Mouse (Mus musculus) stomach, postnatal 0 days (tissue): ENCODE measurements around the gene Drg1. TPM values are rescaled to one million over a fixed set of nuclear protein-coding genes. Genes with fewer than 3 reads are reported as not detected.

Experiments used
- ATAC-seq: fragments of 200-750 bp; cut with Nextera tagmentation; 2 replicates; pipeline ENCODE4 v1.8.0; 2017; ENCODE audit not compliant: low FRiP score, low TSS enrichment
- DNase-seq: peaks from one replicate; pipeline ENCODE4 v3.0.0-alpha.2; 2016; ENCODE audit warnings: low spot score
- H3K27ac ChIP-seq: fragments of 300-500 bp; sonication (generic); replicated peaks from 2 replicates; pipeline ENCODE4 v1.5.1; 2014; ENCODE audit warnings: mild to moderate bottlenecking, control low read depth
- H3K27me3 ChIP-seq: fragments of 300-500 bp; sonication (generic); 2 replicates; pipeline ENCODE4 v1.6.1; 2014; ENCODE audit warnings: low read length; ENCODE audit not compliant: control insufficient read depth, insufficient read depth
- H3K36me3 ChIP-seq: fragments of 300-500 bp; sonication (generic); 2 replicates; pipeline ENCODE4 v1.6.1; 2014; ENCODE audit warnings: low read length, mixed read lengths; ENCODE audit not compliant: control insufficient read depth, insufficient read depth
- H3K4me1 ChIP-seq: fragments of 300-500 bp; sonication (generic); replicated peaks from 2 replicates; pipeline ENCODE4 v1.6.1; 2014; ENCODE audit warnings: antibody characterized with exemption; ENCODE audit not compliant: control insufficient read depth, insufficient read depth
- H3K4me2 ChIP-seq: fragments of 300-500 bp; sonication (generic); replicated peaks from 2 replicates; pipeline ENCODE4 v1.6.1; 2014; ENCODE audit warnings: low read depth, mild to moderate bottlenecking, control low read depth, moderate library complexity
- H3K4me3 ChIP-seq: fragments of 300-500 bp; sonication (generic); 2 replicates; pipeline ENCODE4 v1.5.1; 2014; ENCODE audit warnings: low read depth, low read length, control low read depth
- H3K9ac ChIP-seq: fragments of 300-500 bp; sonication (generic); 2 replicates; pipeline ENCODE4 v1.6.1; 2014; ENCODE audit warnings: mild to moderate bottlenecking, low read length, control low read depth, mixed read lengths
- H3K9me3 ChIP-seq: fragments of 300-500 bp; sonication (generic); 2 replicates; pipeline ENCODE4 v1.6.1; 2016; ENCODE audit warnings: low read length; ENCODE audit not compliant: control insufficient read depth
- CTCF ChIP-seq: IDR thresholded peaks from 2 replicates; pipeline ENCODE4 v1.5.1; 2016; ENCODE audit warnings: antibody characterized with exemption, low read depth, mild to moderate bottlenecking, moderate library complexity
- EP300 ChIP-seq: optimal IDR thresholded peaks from 2 replicates; pipeline ENCODE3; 2016; ENCODE audit warnings: antibody characterized with exemption
- WGBS: fragments of 180-500 bp; shearing (Covaris S2); extraction: QIAGEN DNeasy Blood & Tissue Kit; methylation state at CpG from one replicate; pipeline ENCODE4 v1.1.7; 2014; 5-methylcytosine and 5-hydroxymethylcytosine counted together
- polyA plus RNA-seq: library from polyadenylated mRNA; unstranded; fragments of >200 nt; fragmentation: Nextera tagmentation; extraction: Ambion mirVana; gene quantifications from 2 replicates; pipeline ENCODE4 v1.2.1, GENCODE M21; 2015

The Drg1 gene
- polyA plus RNA-seq, 1 experiment from 2014 or later = 109 TPM

DNA sequence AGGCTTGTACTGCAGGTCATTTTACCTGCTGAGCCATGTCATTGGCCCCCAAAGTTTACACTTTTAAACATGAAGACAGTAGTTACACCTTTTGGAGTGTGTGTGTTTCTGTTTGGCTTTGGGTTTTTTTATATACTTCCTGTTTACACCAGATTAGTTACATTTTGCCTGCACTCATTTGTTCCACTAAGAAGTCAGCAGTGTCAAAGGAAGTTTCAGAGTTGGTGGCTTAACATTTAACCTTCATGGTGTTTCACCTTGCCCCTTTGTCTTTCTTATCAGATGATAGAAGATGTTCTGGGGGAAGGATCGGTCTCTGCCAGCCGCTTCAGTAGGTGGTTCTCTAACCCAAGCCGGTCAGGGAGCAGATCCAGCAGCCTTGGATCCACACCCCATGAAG lies 39.1 kb downstream of the Drg1 start:
- no peaks in the 10 kb centered on the region for H3K4me1 ChIP-seq
- H3K4me3 ChIP-seq = no peak overlapping the region
- no peak overlapping the region for H3K27ac ChIP-seq
- no peak for DNase-seq
- no peak overlapping the region for H3K9ac ChIP-seq
- WGBS = 94% methylated on average over 3 of the region's 3 CpGs
- no peaks in the 10 kb centered on the region for H3K27me3 ChIP-seq
- TF ChIP-seq CTCF (no peak), EP300 (no peak)
- no peaks in the 10 kb centered on the region for H3K9me3 ChIP-seq
- H3K36me3 ChIP-seq = peaks cover 16% of the 10 kb centered on the region; the same call in 1 of the 2 replicates
- H3K4me2 ChIP-seq = no peak overlapping the region
- no peak for ATAC-seq

DNA sequence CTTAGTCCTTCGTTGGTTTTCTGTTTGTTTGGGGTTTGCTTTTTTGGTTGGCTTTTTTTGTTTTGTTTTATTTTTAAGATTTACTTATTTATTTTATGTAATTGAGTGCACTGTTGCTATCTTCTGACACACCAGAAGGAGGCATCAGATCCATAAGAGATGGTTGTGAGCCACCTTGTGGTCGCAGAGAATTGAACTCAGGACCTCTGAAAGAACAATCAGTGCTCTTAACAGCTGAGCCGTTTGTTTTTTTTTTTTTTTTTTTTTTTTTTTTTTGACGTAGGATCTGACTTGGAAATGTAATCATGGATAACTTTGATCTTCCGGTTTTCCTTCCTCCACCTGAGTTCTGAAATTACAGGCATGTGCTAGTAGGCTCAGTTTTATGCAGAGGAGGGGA lies 43.1 kb downstream of the Drg1 start:
- peaks cover 19% of the 10 kb centered on the region for H3K36me3 ChIP-seq
- 70% methylated on average over 5 of the region's 5 CpGs for WGBS

DNA sequence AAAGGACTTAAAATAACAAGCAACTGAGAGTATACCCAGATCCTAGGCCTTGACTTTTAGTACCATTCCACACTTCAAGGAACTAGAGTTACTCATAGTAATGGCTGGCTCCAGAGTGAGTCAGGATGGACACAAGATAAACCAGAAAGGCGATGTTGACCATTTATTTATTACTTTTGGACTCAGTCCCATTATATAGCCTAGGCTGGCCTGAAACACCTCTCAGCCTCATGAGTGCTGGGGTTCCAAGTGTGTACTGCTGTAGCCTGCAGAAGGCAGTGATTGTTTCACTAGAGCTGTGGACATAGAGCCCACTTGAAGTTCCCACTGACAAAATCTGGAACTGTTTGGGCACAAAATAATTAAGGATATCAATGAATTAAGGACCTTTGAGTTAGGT lies 53.7 kb downstream of the Drg1 start:
- Histone ChIP-seq H3K27ac (no peak overlapping the region), H3K27me3 (no peaks in the 10 kb centered on the region), H3K4me1 (no peaks in the 10 kb centered on the region), H3K9ac (no peak overlapping the region), H3K4me3 (no peak overlapping the region), H3K36me3 (peaks cover 9% of the 10 kb centered on the region), H3K9me3 (no peaks in the 10 kb centered on the region), H3K4me2 (no peak overlapping the region)
- TF ChIP-seq CTCF = no peak
- no peak for TF ChIP-seq EP300
- 75% methylated on average over 1 of the region's 1 CpGs for WGBS
- ATAC-seq = peak; percentile 83
- DNase-seq = no peak

More for the DNA sequence above, 43.1 kb downstream of the Drg1 start:
- no peaks in the 10 kb centered on the region for H3K27me3 ChIP-seq
- no peaks in the 10 kb centered on the region for H3K4me1 ChIP-seq
- H3K27ac ChIP-seq = no peak overlapping the region
- no peaks in the 10 kb centered on the region for H3K9me3 ChIP-seq
- no peak overlapping the region for H3K9ac ChIP-seq
- DNase-seq = no peak
- TF ChIP-seq EP300 (no peak), CTCF (peak; percentile 42)
- H3K4me2 ChIP-seq = no peak overlapping the region
- H3K4me3 ChIP-seq = no peak overlapping the region
- no peak for ATAC-seq

DNA sequence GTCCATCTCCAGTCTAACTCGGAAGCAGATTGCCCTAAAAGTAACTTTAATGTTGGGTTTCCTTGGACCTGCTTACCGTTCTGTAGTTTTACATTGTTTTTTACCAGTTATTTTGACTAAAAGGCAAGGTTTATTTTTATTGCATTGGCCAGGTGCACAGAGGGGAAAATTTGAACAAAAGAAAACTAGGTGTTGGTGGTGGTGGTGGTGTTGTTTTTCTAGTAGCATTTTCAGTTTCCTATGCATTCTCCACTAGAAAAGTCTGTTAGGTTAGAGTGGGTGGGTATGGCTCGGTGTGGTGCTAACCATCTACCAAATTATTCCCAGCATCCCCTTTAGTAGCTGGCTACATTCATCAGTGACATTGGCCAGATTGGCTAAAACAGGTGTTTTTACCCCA lies 59.4 kb downstream of the Drg1 start:
- H3K27ac ChIP-seq = no peak overlapping the region
- H3K4me1 ChIP-seq = no peaks in the 10 kb centered on the region
- H3K9ac ChIP-seq = no peak overlapping the region
- WGBS = 89% methylated on average over 3 of the region's 3 CpGs
- DNase-seq (no peak), ATAC-seq (no peak)
- H3K4me3 ChIP-seq = no peak overlapping the region
- H3K27me3 ChIP-seq = no peaks in the 10 kb centered on the region
- H3K4me2 ChIP-seq = no peak overlapping the region
- H3K9me3 ChIP-seq = no peaks in the 10 kb centered on the region
- TF ChIP-seq EP300 (no peak), CTCF (no peak)
- peaks cover 4% of the 10 kb centered on the region; the same call in 1 of the 2 replicates for H3K36me3 ChIP-seq

DNA sequence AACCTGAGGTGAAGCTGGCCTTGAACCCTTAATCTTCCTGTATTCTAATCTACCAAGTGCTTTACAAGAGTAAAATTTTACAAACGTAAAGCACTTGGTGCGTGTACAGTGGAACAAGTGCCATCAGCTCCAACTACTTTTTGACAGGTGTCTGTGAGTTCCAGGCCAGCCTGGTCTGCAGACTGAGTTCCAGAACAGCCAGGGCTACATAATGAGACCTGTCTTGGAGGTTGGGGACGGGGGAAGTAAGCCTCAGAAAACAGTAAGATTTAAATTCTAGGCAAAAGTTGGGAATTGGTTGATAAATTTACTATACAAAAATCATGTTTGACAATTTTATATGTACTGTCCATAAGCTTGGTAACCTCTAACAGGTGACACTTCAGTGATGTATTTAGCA lies 61.0 kb downstream of the Drg1 start:
- DNase-seq = no peak
- Histone ChIP-seq H3K4me1 (no peaks in the 10 kb centered on the region), H3K9ac (no peak overlapping the region), H3K27me3 (no peaks in the 10 kb centered on the region), H3K4me3 (no peak overlapping the region), H3K4me2 (no peak overlapping the region), H3K36me3 (0 out of 2 replicates have a peak, but pooled peaks cover 2% of the 10 kb centered on the region), H3K27ac (no peak overlapping the region), H3K9me3 (no peaks in the 10 kb centered on the region)
- no peak for TF ChIP-seq EP300
- TF ChIP-seq CTCF = no peak
- 89% methylated on average over 3 of the region's 3 CpGs for WGBS
- no peak for ATAC-seq

DNA sequence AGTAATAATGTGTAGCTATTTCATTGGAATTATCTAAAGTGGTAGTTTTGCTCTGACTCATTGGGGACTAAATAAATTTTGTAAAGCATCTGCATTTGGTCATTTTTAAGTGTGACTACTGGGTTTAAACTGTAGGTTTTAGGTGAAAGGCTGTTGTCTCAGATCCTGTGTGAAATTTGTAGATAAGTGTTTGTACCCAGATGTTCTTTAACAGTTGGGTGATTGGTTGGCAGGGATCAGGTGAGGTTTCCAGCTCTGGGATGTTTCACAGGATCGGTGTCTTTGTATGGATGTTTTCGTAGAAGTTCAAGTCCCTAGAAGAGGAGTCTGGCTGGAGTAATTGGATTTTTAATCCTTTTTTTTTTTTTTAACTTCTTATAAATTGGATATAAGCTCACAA lies 62.4 kb downstream of the Drg1 start:
- DNase-seq = no peak
- 0 out of 2 replicates have a peak, but pooled peaks cover 2% of the 10 kb centered on the region for H3K36me3 ChIP-seq
- no peak overlapping the region for H3K27ac ChIP-seq
- H3K4me2 ChIP-seq = no peak overlapping the region; the same call in 1 of the 2 replicates
- H3K9me3 ChIP-seq = no peaks in the 10 kb centered on the region
- H3K9ac ChIP-seq = no peak overlapping the region
- WGBS = 66% methylated on average over 2 of the region's 2 CpGs
- TF ChIP-seq CTCF (no peak), EP300 (no peak)
- no peaks in the 10 kb centered on the region for H3K4me1 ChIP-seq
- no peak for ATAC-seq
- no peaks in the 10 kb centered on the region for H3K27me3 ChIP-seq
- H3K4me3 ChIP-seq = no peak overlapping the region
